Mouse (Mus musculus) kidney, embryonic 16.5 days (tissue): ENCODE data around the gene Mul1. TPM values are rescaled to one million over a fixed set of nuclear protein-coding genes. Genes with fewer than 3 reads are reported as not detected.

Experiments used
- ATAC-seq: fragments of 200-750 bp; cut with Nextera tagmentation; 2 replicates; pipeline ENCODE4 v1.8.0; 2017; ENCODE audit warnings: moderate TSS enrichment; ENCODE audit not compliant: low FRiP score, low TSS enrichment
- H3K27ac ChIP-seq: fragments of 300-500 bp; sonication (generic); 2 replicates; pipeline ENCODE4 v1.5.1; 2014; ENCODE audit warnings: low read length
- H3K27me3 ChIP-seq: fragments of 300-500 bp; sonication (generic); 2 replicates; pipeline ENCODE4 v1.6.1; 2014; ENCODE audit warnings: low read length, control low read depth, mixed read lengths; ENCODE audit not compliant: insufficient read depth
- H3K36me3 ChIP-seq: fragments of 300-500 bp; sonication (generic); 2 replicates; pipeline ENCODE4 v1.6.1; 2014; ENCODE audit warnings: low read length, control low read depth, mixed read lengths; ENCODE audit not compliant: insufficient read depth
- H3K4me1 ChIP-seq: fragments of 300-500 bp; sonication (generic); 2 replicates; pipeline ENCODE4 v1.6.1; 2014; ENCODE audit warnings: low read length, control low read depth, mixed read lengths; ENCODE audit not compliant: insufficient read depth
- H3K4me2 ChIP-seq: fragments of 300-500 bp; sonication (generic); replicated peaks from 2 replicates; pipeline ENCODE4 v1.6.1; 2014; ENCODE audit warnings: low read depth, low read length
- H3K4me3 ChIP-seq: fragments of 300-500 bp; sonication (generic); 2 replicates; pipeline ENCODE4 v1.5.1; 2014; ENCODE audit warnings: mild to moderate bottlenecking, low read length
- H3K9ac ChIP-seq: fragments of 300-500 bp; sonication (generic); replicated peaks from 2 replicates; pipeline ENCODE4 v1.6.1; 2014; ENCODE audit warnings: low read length
- H3K9me3 ChIP-seq: fragments of 300-500 bp; sonication (generic); 2 replicates; pipeline ENCODE4 v1.6.1; 2016; ENCODE audit warnings: low read length, control low read depth
- WGBS: fragments of 180-500 bp; shearing (Covaris S2); extraction: QIAGEN DNeasy Blood & Tissue Kit; methylation state at CpG from one replicate; pipeline ENCODE4 v1.1.7; 2014; 5-methylcytosine and 5-hydroxymethylcytosine counted together
- polyA plus RNA-seq: library from polyadenylated mRNA; unstranded; fragments of >200 nt; fragmentation: Nextera tagmentation; extraction: Ambion mirVana; gene quantifications from 2 replicates; pipeline ENCODE4 v1.2.1, GENCODE M21; 2015

The Mul1 gene
- polyA plus RNA-seq, 1 experiment from 2014 or later = 22.4 TPM

- H3K4me2 ChIP-seq = no peak overlapping the region
- no peak overlapping the region for H3K9ac ChIP-seq
- H3K4me3 ChIP-seq = no peak overlapping the region
- no peak for ATAC-seq
- no peaks in the 10 kb centered on the region for H3K4me1 ChIP-seq
- 41% methylated on average over 3 of the region's 3 CpGs for WGBS
- H3K36me3 ChIP-seq = no peaks in the 10 kb centered on the region
- no peak overlapping the region for H3K27ac ChIP-seq
- 0 out of 2 replicates have a peak, but pooled peaks cover 3% of the 10 kb centered on the region for H3K27me3 ChIP-seq
- H3K9me3 ChIP-seq = no peaks in the 10 kb centered on the region
These were observed 4.7 kb upstream of the Mul1 start for GRCm38 (mm10) chr4:138429778-138430177.

GRCm38 (mm10) chr4:138431340-138431739 is 3.1 kb upstream of the Mul1 start:
- H3K9ac ChIP-seq = no peak overlapping the region
- H3K4me3 ChIP-seq = no peak overlapping the region
- H3K27ac ChIP-seq = no peak overlapping the region
- WGBS = 54% methylated on average over 8 of the region's 8 CpGs
- 0 out of 2 replicates have a peak, but pooled peaks cover 3% of the 10 kb centered on the region for H3K27me3 ChIP-seq
- H3K9me3 ChIP-seq = no peaks in the 10 kb centered on the region
- H3K4me2 ChIP-seq = no peak overlapping the region
- peaks cover 10% of the 10 kb centered on the region for H3K4me1 ChIP-seq
- 0 out of 2 replicates have a peak, but pooled peaks cover under 1% of the 10 kb centered on the region for H3K36me3 ChIP-seq
- ATAC-seq = no peak

- Histone ChIP-seq H3K9ac (no peak overlapping the region), H3K4me1 (peaks cover 9% of the 10 kb centered on the region), H3K4me3 (no peak overlapping the region), H3K27me3 (no peaks in the 10 kb centered on the region), H3K9me3 (no peaks in the 10 kb centered on the region), H3K27ac (no peak overlapping the region), H3K4me2 (no peak overlapping the region), H3K36me3 (peaks cover 41% of the 10 kb centered on the region)
- WGBS = 32% methylated on average over 3 of the region's 3 CpGs
- ATAC-seq = no peak
These were observed 5.6 kb downstream of the Mul1 start for GRCm38 (mm10) chr4:138440062-138440461.

GRCm38 (mm10) chr4:138444941-138445340 is 10.5 kb downstream of the Mul1 start:
- ATAC-seq = no peak

GRCm38 (mm10) chr4:138446981-138447380 is 12.5 kb downstream of the Mul1 start:
- H3K9me3 ChIP-seq = no peaks in the 10 kb centered on the region
- WGBS = 28% methylated on average over 13 of the region's 13 CpGs
- ATAC-seq = peak; percentile 2; the same call in 1 of the 2 replicates
- H3K27ac ChIP-seq = no peak overlapping the region
- H3K9ac ChIP-seq = no peak overlapping the region
- no peak overlapping the region for H3K4me3 ChIP-seq
- no peaks in the 10 kb centered on the region for H3K27me3 ChIP-seq
- no peaks in the 10 kb centered on the region for H3K36me3 ChIP-seq
- no peak overlapping the region for H3K4me2 ChIP-seq
- peaks cover 7% of the 10 kb centered on the region; the same call in 1 of the 2 replicates for H3K4me1 ChIP-seq

More at GRCm38 (mm10) chr4:138444941-138445340, 10.5 kb downstream of the Mul1 start:
- H3K9me3 ChIP-seq = no peaks in the 10 kb centered on the region
- no peak overlapping the region for H3K4me2 ChIP-seq
- H3K4me1 ChIP-seq = peaks cover 7% of the 10 kb centered on the region; the same call in 1 of the 2 replicates
- no peak overlapping the region for H3K9ac ChIP-seq
- H3K36me3 ChIP-seq = peaks cover 16% of the 10 kb centered on the region
- no peak overlapping the region for H3K4me3 ChIP-seq
- H3K27ac ChIP-seq = no peak overlapping the region
- no peaks in the 10 kb centered on the region for H3K27me3 ChIP-seq
- 12% methylated on average over 5 of the region's 5 CpGs for WGBS

- Histone ChIP-seq H3K36me3 (no peaks in the 10 kb centered on the region), H3K4me2 (no peak overlapping the region), H3K4me3 (no peak overlapping the region), H3K27me3 (no peaks in the 10 kb centered on the region), H3K27ac (no peak overlapping the region), H3K9me3 (no peaks in the 10 kb centered on the region), H3K9ac (no peak overlapping the region), H3K4me1 (peaks cover 7% of the 10 kb centered on the region; the same call in 1 of the 2 replicates)
- ATAC-seq = peak; percentile 78
- WGBS = under 1% methylated on average over 8 of the region's 8 CpGs
These were observed 12.9 kb downstream of the Mul1 start for GRCm38 (mm10) chr4:138447387-138447786.

GRCm38 (mm10) chr4:138447827-138448602 is 13.5 kb downstream of the Mul1 start:
- Histone ChIP-seq H3K4me1 (peaks cover 7% of the 10 kb centered on the region), H3K27ac (no peak overlapping the region), H3K9me3 (no peaks in the 10 kb centered on the region), H3K4me3 (no peak overlapping the region), H3K27me3 (no peaks in the 10 kb centered on the region), H3K9ac (0 out of 2 replicates have a peak overlapping the region, but pooled peaks have one; percentile 10), H3K36me3 (no peaks in the 10 kb centered on the region), H3K4me2 (no peak overlapping the region)
- ATAC-seq = no peak
- 43% methylated on average over 15 of the region's 15 CpGs for WGBS

GRCm38 (mm10) chr4:138448872-138449615 is 14.6 kb downstream of the Mul1 start:
- H3K4me1 ChIP-seq = peaks cover 10% of the 10 kb centered on the region
- WGBS = 68% methylated on average over 7 of the region's 7 CpGs

GRCm38 (mm10) chr4:138449636-138450314 is 15.3 kb downstream of the Mul1 start:
- H3K36me3 ChIP-seq = no peaks in the 10 kb centered on the region
- H3K27me3 ChIP-seq = no peaks in the 10 kb centered on the region
- H3K9ac ChIP-seq = no peak overlapping the region
- H3K9me3 ChIP-seq = no peaks in the 10 kb centered on the region
- no peak overlapping the region for H3K4me2 ChIP-seq
- peaks cover 10% of the 10 kb centered on the region for H3K4me1 ChIP-seq
- no peak overlapping the region for H3K27ac ChIP-seq
- no peak overlapping the region for H3K4me3 ChIP-seq
- WGBS = 68% methylated on average over 12 of the region's 12 CpGs
- no peak for ATAC-seq

More at GRCm38 (mm10) chr4:138448872-138449615, 14.6 kb downstream of the Mul1 start:
- Histone ChIP-seq H3K4me2 (no peak overlapping the region), H3K9ac (no peak overlapping the region), H3K27me3 (no peaks in the 10 kb centered on the region), H3K36me3 (no peaks in the 10 kb centered on the region), H3K27ac (no peak overlapping the region), H3K9me3 (no peaks in the 10 kb centered on the region), H3K4me3 (no peak overlapping the region)
- ATAC-seq = no peak
